Mouse (Mus musculus) stomach, postnatal 0 days (tissue): ENCODE results near the gene Ptpn1.

Experiments
- CTCF ChIP-seq: IDR thresholded peaks from 2 replicates; pipeline ENCODE4 v1.5.1; 2016; ENCODE audit warnings: antibody characterized with exemption, low read depth, mild to moderate bottlenecking, moderate library complexity
- EP300 ChIP-seq: optimal IDR thresholded peaks from 2 replicates; pipeline ENCODE3; 2016; ENCODE audit warnings: antibody characterized with exemption

GRCm38 (mm10) chr2:167964320-167964719 lies 32.5 kb downstream of the Ptpn1 start:
- TF ChIP-seq CTCF (no peak), EP300 (no peak)
